Mouse (Mus musculus) spleen, adult 12 weeks (tissue): ENCODE measurements at regions not wholly inside any gene's neighbourhood (a gene's known extent, or its start where the extent isn't known, plus 50 kb on each side); places are given as distances from the start of the nearest gene placed in this dataset.
"Not testable (repeated sequence)": the region's sequence is repeated elsewhere in the genome, so short reads cannot be mapped to it uniquely, and the experiment has no call there.

Experiments
- DNase-seq: peaks from one replicate; pipeline ENCODE4 v3.0.0; 2022; ENCODE audit warnings: low spot score

DNA sequence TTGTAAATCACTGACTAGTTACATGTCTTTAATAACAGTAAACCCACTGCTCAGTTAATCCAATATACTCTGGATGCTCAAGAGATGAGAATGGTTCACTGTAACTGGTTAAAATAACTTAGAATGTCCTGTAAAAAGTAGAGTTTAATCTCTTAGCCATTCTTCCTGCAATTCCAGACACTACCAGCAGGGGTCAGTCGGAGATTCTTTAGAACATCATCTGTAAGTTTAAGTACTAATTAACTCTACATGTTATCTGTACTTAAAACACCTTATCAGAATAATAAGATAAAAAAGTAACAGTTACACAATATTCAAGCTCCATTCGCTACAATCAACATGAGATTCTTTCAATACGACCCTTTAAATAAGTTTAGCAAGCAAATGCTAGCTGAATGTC lies 58.7 kb upstream of the Olig3 start:
- DNase-seq, result no peak

DNA sequence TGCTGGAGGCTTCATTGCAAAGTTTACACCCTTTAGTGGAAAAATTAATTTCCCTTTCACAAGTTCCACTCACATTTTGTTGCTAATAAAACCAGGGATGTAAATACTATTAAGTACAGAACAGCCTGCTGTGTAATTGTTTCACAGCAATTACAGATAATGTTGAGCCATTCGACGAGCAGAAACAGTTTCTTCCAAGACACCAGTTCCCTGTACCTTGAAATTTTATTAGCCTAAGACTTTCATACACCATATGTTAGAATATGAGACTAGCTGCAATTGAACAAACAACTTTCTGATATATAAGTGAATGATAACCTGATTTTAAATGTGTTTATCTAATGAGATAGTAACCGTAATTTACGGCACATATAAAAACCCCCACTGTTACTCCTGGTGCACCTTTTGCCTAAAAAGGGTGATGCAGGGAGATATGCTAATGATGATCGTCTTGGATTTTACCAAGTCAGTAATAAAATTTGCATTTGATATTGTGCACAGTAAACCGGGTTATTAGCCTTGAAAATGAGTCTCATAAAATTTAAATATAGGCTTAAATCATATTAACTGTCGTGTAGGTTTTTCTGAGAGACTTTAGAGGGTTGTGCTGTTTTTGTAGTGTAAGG lies 60.8 kb upstream of the Olig3 start:
- no peak for DNase-seq

DNA sequence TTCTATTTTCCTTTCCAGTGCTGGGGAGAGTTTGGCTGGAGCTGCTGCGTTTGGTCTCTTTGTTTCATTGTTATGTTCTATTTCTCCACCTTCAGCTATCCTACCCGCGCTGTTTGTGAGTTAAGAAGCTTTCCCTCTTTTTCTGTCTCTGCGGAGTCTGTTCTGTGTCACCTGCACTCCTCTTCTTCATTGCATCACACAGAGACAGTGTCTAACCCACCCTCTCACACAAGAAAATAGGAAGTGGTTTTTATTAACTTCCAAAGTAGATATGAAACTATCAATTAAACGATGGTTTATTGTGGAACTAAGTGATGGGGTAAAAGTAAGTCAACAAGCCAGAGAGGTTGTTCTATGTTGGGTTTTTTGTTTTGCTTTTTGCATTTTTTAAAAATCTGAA lies 64.9 kb upstream of the Olig3 start:
- no peak for DNase-seq

DNA sequence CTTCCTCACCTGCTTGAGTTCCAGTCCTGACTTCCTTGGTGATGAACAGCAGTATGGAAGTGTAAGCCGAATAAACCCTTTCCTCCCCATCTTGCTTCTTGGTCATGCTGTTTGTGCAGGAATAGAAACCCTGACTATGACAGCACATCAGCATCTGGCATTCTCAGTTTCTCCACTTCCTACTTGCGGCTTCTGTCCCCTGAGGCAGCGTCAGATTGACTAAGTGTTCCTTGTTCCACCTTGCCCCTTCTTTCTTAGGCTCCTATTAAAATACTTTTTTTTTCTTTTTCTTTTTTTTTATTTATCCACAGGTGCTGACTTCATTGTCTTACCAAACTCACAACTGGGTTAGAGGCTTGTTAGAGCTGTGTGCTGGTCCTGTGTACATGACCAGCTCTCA lies 65.3 kb upstream of the Olig3 start:
- DNase-seq, result not testable (repeated sequence)

DNA sequence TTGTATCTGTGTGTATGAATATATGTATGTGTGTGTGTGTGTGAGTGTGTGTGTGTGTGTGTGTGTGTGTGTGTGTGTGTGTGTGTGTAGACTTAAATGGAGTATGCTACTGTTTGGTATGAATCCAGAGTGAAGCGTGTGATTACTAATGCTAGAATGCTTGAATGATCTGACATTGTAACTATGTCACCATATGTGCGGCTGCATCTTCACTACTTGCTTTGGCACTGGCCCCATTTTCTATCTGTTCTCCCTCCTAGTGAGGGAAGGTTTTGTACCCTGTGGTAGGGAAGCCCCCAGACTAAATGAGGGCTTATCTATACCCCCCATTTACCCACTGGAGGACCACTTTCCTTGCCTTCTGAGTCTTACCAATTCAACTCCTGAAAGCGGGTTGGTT lies 74.2 kb upstream of the Olig3 start:
- DNase-seq, result no peak

DNA sequence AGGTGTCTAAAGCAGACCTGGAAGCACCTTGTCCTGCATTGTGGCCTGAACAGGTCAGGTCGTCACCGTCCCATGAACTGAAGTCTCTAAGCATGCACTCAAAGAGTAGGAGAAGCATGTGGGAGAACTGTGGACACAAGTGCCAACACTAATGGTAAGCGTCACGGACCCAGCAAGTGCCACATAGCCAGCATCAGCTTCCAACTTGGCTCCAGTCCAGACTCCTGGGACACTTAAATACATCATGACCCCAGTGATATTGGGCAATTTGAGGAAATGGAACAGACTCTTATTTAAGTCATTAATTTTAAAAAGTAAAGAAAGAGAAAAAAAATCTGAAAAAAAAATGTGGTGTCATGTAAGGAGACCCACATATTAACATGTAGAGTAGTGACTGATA lies 75.3 kb upstream of the Olig3 start:
- DNase-seq, result no peak

DNA sequence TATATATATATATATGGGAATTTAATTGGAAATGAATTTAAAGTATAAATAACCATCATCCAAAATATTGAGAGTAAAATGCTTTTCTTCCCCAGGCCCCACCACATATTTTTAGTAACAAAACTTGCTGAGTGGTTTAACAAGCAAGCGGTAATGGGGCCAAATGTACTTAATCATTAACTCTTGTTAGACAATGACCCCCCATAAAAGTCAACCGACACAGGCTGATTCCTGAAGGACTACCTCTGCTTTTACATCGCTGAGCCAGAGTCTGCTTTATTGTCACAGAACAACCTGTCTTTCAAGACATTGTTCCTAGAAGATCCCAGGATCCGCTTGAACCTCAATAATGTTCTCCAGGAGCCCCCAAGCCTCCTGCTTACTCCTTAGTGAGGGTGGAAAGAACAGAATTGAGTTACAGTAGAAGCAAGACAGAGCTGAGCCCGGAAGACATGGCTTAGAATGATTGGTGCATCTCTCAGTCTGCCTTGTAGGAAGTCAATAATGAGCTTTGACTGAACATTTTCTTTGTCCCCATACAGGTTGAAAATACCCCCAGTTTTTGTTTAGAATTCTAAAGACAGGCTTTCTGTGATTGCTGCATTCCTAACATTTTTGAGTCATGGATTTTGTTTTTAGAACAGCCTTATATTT lies 78.0 kb upstream of the Olig3 start:
- no peak for DNase-seq

DNA sequence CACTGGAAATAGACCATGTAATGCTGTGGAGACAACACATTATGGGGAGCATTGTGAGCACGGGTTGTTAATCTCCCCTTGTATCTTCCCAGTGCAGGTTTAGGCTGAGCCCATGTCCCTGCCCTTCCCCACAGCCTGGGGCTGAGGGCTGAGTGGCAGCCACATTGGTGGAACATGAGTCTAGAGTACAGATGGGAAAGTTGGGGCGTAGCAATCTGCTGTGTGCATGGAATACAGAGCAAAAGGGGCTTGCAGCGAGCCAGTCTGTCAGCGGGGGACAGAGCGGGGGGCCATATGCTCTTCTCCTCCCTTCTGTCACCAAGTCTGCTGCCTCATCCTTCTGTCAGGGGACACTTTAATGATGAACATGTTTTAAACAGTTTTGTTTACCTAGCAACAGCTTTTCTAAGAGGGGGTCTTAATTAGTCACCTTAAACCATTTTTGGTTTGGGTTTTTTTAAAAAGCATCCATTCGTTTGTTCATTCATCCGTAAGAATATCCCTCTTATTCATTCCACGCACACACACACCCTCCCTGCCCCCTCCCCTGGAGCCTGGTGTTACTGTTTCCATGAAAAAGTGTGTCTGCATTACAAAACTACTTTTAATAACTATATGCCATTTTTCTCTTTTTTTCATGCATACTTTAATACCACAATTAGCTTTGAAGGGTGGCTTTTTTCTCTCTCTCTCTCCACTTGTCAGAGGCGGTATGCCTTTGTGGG lies 79.1 kb upstream of the Olig3 start:
- no peak for DNase-seq

DNA sequence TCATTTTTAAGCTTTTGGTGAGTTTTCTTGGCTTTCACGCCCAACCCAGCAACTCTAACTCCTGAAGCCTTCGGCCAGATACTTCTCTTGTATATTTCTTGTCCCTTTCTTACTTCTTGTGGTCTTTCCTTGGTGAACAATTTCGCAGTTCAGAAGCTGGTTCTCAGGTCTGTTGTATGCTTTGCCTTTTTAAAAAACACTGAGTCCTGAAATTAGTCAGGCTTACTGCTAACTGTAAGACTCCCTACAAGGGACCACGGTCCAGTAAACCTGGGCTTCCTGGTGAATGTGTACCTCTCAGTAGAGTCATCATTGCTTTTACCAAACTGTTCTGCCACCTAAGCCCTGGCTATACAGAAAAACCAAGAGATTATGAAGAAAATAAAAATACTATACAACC lies 81.3 kb upstream of the Olig3 start:
- no peak for DNase-seq

DNA sequence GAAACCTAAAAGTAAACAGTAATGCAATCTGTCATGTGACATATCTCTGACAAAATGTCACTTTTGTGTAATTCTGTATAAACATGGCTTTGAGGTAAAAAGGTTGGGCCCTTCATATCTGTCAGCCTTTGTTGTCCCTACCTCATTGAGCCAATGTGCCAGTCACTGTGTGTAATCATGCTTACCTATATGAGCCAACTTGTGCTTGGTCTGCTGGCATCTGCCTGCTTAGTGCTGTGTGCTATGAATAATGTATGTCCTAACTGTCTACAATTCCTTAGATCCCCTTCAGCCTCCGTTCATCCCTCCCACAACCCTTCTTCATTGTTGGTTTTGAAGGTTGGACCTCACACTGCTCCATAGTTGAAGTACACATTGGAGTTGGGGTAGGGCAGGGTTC lies 86.9 kb upstream of the Olig3 start:
- no peak for DNase-seq

DNA sequence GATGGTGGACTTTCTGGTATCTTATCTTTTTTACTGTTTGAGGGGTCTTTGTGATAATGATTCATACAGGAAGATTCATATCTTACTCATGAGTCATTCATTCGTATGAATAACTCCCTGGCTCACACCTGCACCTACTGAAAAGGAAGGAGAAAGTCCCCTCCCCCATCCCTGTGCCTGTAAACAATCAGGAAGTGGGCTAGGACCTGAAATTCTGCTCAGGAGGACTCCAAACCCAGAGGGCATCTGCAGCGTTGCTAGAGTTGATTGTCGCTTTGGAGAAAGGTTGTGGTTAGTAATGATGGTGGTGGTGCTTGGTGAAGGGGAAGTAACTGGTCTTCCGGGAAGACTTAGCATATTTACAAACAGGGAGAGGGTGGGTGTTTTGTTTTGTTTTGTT lies 88.3 kb upstream of the Olig3 start:
- DNase-seq, result no peak

DNA sequence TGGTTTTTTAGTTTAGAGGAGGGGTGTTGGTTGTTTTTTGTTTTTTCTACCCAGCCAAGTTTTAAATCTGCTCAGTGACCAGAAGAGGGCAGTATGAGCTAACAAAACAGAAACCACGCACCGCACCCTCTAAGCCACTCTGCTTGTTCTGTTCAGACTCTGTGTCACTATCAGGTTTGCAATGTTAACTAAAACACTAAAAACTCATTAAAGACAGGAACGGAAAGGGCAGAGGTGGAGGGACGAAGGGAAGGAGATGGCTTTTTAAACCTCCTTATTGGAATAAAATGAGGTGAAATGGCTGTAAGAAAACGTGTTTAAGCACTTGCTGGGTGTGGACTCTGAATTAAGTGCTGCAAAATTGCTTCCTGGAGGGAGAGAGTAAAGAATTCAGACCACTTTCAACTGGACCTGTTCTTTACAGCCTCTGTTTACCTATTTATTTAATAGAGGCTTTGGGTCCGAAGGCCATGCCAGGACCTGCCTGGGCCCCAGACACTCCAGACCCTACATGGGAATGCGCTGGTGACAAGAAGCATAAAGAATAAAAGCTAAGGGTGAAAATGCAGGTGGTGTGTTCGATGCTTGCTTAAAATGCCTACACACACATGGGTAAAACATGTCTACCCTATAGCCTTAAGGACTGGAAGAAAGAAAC lies 116.1 kb upstream of the Olig3 start:
- no peak for DNase-seq

DNA sequence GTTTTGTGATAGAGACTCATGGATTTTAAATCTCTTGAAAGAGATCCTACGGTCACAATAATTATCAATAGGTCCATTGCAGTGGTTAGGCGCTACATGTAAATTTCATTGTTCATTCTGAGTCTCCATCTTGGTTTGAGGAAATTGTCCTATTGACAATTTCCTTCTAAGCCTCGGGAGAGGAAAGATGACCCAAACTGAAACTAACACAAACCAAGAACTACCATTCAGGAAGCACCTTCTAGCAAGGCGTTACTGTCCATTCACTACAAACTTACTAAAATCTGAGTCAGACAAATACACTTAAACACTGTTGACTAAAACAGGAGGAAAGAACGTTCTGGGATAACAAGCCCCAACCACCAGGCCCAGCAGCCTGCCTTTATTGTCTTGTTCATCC lies 140.1 kb upstream of the Olig3 start:
- no peak for DNase-seq

DNA sequence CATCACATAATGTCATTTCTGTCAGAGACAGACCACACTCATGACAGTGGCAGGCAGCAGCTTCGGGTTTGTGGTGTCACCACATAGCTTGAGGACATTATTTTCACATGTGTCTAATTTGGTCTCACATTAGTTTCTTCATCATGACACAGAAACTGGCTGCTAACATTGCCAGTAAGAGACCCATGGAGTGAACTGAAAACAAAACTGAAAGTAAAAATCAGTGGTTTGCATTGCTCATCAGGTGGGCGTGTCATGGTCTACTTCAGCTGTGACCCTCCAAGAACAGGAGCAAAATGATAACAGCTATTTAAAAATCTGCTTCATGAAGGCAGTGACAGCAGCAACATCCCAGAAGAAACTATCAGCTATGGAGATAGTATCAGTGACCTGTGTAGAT lies 146.6 kb upstream of the Olig3 start:
- DNase-seq, result no peak

DNA sequence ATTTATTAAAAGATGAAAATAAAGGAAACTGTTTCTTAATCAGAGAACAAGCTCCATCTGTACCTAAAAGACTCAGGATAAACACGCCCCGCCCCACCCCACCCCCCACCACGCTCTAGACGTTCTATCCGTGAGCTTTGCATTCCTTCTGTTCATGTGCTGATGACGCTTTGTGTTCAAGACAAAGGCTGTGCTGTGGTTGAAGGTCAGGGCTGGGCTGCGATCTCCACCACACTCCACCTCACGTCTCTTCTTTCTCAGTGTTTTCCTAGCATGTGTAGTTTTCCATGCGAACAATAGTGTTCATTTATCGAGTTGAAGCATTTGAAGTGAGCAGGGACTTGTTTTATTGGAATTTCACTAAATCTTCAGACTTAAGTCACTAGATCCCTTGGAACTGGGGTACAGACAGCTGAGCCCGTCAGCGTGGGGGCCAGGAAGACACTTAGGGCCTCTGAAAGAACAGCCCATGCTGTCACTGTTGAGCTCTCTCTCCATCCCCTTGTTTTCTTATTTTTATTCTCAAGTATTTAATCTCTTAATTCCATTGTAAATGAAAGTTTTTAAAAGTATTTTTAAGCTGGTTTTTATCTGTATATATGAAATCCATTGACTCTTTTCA lies 148.1 kb upstream of the Olig3 start:
- no peak for DNase-seq

DNA sequence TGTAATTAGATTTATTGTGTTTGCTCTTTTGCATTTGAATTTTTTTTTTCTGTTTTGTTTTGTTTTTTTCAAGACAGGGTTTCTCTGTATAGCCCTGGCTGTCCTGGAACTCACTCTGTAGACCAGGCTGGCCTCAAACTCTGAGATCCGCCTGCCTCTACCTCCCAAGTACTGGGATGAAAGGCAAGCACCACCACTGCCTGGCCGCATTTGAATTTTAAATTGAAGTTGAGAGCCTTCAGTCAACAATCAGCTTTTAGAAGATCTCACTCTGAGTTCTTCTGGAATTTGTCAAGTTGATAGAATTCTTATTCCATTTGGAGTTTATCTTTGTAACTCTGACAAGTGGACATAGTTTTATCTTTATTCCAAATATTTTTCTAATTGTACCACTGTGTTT lies 148.8 kb upstream of the Olig3 start:
- DNase-seq, result no peak

DNA sequence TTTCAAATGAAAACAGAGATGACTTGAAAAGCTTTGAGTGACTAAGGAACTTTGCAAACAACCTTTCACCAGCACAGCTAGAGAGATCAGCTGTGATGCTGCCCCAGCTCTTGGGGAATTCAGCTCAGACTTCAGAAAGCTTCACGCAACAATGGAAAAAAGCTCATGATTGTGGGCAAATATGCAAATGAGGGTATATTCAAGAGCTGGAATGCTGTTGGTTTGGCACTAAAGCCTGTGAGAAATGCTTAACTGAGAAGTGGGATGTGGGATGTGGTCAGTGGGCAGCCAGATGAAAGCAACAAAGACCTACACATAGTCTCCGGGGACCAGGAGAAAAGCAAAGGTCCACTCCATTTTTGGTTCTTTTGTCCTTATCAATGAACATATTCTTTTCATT lies 156.0 kb upstream of the Olig3 start:
- DNase-seq, result no peak

DNA sequence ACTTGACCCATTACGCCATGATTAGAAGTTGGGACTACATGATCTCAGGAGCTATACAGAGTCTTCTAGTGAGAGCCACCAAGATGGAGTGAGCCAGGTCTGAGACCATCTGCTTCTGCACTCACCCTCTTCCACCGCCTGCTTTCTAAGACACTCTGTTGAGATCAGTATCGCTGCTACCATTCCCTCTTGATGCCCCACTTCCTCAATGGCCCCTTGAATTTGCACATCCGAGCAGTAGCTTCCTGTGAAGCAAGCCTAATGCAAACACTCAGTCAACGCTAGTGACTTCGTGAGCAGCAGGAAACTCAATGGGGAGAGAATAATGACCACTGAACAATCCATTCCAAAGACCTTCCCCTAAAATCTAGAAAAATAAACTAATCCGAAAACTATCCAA lies 160.7 kb upstream of the Olig3 start:
- DNase-seq, result no peak

DNA sequence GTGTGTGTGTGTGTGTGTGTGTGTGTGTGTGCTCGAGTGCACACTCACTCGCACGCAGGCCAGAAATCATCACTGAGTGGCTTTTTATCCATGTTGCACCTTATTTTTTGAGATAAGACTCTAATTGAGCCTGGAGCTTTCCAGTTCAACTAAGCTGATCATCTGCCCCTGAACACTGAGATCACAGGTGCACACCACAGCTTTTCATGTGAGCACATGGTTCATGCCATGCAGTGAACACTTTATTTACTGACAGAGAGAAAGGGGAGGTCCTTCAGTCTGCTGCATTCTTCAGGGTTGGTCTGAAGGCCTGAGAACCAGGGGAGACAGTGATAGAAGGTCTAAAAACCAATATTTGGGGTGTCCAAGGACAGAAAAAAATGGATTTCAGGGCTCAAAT lies 161.7 kb upstream of the Olig3 start:
- no peak for DNase-seq

DNA sequence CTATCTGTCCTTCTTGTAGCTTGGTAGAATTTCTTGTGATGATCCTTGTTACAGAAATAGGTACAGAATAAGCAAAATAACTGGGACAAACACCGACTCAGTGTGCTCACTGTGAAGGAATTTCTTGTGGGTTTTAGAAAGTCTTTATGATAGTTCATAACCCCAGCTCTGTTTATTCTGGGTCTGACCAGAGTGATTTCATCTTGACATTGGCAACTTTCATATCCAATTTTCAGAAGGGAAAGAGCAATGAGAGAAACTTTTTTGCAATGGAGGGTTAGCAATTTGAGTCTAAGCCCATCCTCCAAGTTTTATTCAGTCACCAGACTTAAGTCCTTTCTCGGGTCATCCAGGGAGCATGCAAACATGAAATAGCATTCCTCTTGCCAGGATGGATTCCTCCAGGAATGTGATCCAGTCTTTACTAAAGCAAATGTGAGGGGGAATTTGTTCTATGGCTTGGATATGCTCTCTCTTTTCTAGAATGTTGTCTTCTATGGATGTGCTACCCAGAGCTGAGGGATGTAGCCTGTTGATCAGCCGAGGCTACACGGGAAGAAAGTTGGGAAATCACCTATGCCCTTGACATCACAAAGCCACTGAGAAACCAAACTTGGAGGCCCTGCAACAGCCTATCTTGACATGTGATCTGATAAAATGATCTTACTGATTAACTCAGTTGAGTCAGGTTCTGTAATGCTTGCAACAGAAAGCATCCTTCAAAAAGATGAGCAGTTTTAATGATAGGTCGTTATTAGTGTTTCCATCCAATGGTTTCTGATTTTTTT lies 163.2 kb upstream of the Olig3 start:
- DNase-seq, result no peak

DNA sequence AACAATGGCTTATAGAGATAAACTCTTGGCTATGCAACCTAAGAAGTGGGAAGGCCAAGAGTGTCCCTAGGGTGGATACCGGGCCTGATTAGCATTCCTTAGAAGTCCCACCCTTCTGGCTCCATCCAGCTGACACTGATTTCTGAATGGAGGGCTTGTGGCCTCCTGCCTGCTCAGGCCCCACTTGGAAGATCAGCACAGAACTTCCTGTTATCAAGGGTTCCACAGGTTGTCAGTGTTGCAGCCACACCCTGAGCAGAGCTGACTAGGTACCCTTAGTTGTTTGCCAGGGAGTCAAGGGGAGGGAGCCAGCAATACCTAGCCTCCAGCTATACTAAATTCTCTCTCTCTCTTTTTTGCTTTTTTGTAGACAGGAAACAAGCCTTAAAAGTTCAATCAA lies 164.1 kb upstream of the Olig3 start:
- no peak for DNase-seq
